Mouse (Mus musculus) limb, embryonic 10.5 days (tissue): ENCODE data around the gene Aff1. TPM values are rescaled to one million over a fixed set of nuclear protein-coding genes. Genes with fewer than 3 reads are reported as not detected.

Experiments
- DNase-seq: peaks from one replicate; pipeline ENCODE4 v3.0.0-alpha.2; 2017; ENCODE audit warnings: low spot score
- H3K27ac ChIP-seq: fragments of 300-500 bp; sonication (generic); 2 replicates; pipeline ENCODE4 v1.5.1; 2016; ENCODE audit warnings: mild to moderate bottlenecking
- H3K27me3 ChIP-seq: fragments of 300-500 bp; sonication (generic); 2 replicates; pipeline ENCODE4 v1.6.1; 2016; ENCODE audit warnings: low read depth, mild to moderate bottlenecking; ENCODE audit not compliant: poor library complexity, severe bottlenecking
- H3K36me3 ChIP-seq: fragments of 300-500 bp; sonication (generic); 2 replicates; pipeline ENCODE4 v1.6.1; 2016; ENCODE audit warnings: mild to moderate bottlenecking, moderate library complexity
- H3K4me1 ChIP-seq: fragments of 300-500 bp; sonication (generic); 2 replicates; pipeline ENCODE4 v1.6.1; 2016
- H3K4me3 ChIP-seq: fragments of 300-500 bp; sonication (generic); 2 replicates; pipeline ENCODE4 v1.5.1; 2016; ENCODE audit warnings: mild to moderate bottlenecking, moderate library complexity
- H3K9me3 ChIP-seq: fragments of 300-500 bp; sonication (generic); replicated peaks from 2 replicates; pipeline ENCODE4 v1.6.1; 2016; ENCODE audit warnings: mild to moderate bottlenecking
- WGBS: fragments of 180-500 bp; shearing (Covaris S2); methylation state at CpG from one replicate; pipeline ENCODE4 v1.1.7; 2016; 5-methylcytosine and 5-hydroxymethylcytosine counted together
- polyA plus RNA-seq: library from polyadenylated mRNA; unstranded; fragments of >200 nt; fragmentation: Nextera tagmentation; extraction: Ambion mirVana; gene quantifications from 2 replicates; pipeline ENCODE4 v1.2.1, GENCODE M21; 2016

Gene Aff1
- polyA plus RNA-seq, 1 experiment from 2014 or later = 4.6 TPM

- DNase-seq = no peak
- H3K27ac ChIP-seq = no peak overlapping the region
- H3K4me3 ChIP-seq = no peak overlapping the region
- 90% methylated on average over 2 of the region's 2 CpGs for WGBS
- no peaks in the 10 kb centered on the region for H3K36me3 ChIP-seq
- 0 out of 2 replicates have a peak, but pooled peaks cover 4% of the 10 kb centered on the region for H3K4me1 ChIP-seq
- H3K27me3 ChIP-seq = 0 out of 2 replicates have a peak, but pooled peaks cover under 1% of the 10 kb centered on the region
- no peaks in the 10 kb centered on the region for H3K9me3 ChIP-seq
Measured at GRCm38 (mm10) chr5:103747098-103747497, 54.9 kb downstream of the Aff1 start.

- no peaks in the 10 kb centered on the region for H3K36me3 ChIP-seq
- H3K4me3 ChIP-seq = no peak overlapping the region
- no peaks in the 10 kb centered on the region for H3K9me3 ChIP-seq
- H3K4me1 ChIP-seq = peaks cover 12% of the 10 kb centered on the region
- no peak overlapping the region for H3K27ac ChIP-seq
- H3K27me3 ChIP-seq = 0 out of 2 replicates have a peak, but pooled peaks cover 9% of the 10 kb centered on the region
- no peak for DNase-seq
Measured at GRCm38 (mm10) chr5:103748343-103748742, 56.2 kb downstream of the Aff1 start.

DNA sequence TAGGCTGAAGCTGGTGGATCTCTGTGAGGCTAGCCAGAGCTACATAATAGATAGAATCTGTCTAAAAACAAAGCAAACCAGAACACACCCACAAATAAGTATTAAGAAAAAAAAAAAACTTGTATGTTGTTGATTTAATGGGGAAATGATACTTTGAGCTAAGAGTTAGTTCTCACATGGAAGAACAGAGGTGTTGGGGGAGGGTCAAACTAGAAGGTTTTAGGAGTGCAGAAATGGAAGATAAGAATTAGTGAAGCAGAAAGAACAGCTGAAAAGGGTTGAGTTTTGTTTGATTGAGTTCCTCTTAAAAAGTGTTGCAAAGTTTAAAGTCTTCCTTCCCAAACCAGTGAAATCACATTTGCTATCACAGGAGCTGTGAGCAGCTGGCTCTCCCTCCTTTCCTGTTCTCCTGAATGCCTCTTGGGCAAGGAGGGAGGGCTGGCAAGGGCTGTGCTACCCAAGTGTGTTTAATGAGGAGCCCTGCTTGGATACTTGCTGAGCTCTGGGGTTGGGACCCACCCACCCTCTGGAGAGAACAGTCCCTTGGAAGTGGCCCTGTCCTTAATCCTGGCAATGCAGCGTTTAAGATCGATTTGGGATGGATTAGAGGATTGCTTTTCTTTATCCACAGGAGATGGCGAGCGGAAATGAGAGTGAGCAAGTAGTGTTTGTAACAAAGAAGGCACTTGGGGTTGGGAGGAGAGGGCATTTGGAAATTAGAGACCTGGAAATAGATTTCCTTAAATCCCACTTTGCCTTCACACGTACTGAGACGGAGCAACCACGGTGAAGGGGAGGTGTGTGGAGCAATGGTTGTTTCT lies 57.5 kb downstream of the Aff1 start:
- H3K27ac ChIP-seq = no peak overlapping the region
- no peak overlapping the region for H3K4me3 ChIP-seq
- no peaks in the 10 kb centered on the region for H3K9me3 ChIP-seq
- no peak for DNase-seq
- 0 out of 2 replicates have a peak, but pooled peaks cover 9% of the 10 kb centered on the region for H3K27me3 ChIP-seq
- H3K4me1 ChIP-seq = peaks cover 19% of the 10 kb centered on the region
- WGBS = 61% methylated on average over 7 of the region's 7 CpGs
- H3K36me3 ChIP-seq = no peaks in the 10 kb centered on the region

DNA sequence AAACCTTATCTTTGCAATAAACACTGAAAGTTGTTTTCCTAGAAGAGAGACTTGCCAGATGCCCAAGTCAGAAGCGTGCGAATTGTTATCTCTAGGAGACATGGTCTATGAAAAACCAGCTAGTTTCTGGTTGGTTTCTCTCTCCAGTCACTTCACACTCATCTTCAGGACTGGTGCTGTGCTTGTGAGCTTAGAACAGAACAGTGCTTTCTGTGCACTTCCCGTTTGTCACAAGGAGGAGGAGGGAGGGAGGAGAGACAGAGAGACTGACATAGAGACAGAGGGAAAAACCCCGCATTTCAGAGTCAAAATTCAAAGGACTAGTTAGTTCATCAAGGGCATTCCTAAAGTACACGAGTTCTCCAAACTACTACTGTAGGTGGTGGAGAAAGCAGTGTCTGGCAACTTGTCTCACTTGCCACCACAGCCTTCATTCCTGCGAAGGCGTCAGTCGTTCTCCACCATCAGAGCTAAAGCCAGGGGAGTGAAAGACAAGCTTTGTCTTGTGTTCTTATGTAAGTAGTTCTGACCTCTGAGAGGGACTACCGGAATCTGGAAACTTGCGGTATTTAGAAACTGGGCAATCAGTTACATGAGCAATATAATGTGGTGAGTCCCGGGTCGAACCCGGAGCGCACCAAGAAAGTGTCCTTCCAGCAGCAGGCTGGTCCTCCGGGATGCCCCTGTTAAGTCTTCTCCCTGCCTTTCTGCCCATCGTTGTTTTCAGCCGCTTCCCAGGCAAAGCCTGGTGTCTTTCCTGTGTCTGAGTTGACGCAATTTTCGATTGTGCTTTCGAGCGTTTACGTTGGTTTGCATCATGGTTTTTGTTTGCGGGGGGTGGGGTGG lies 60.7 kb downstream of the Aff1 start:
- no peaks in the 10 kb centered on the region for H3K9me3 ChIP-seq
- WGBS = 3% methylated on average over 23 of the region's 23 CpGs
- H3K4me1 ChIP-seq = peaks cover 30% of the 10 kb centered on the region
- H3K4me3 ChIP-seq = peak overlapping the region; percentile 86
- peak; percentile 55 for DNase-seq
- peaks cover 26% of the 10 kb centered on the region; the same call in 1 of the 2 replicates for H3K27me3 ChIP-seq
- peak overlapping the region; percentile 98 for H3K27ac ChIP-seq
- peaks cover 3% of the 10 kb centered on the region; the same call in 1 of the 2 replicates for H3K36me3 ChIP-seq

DNA sequence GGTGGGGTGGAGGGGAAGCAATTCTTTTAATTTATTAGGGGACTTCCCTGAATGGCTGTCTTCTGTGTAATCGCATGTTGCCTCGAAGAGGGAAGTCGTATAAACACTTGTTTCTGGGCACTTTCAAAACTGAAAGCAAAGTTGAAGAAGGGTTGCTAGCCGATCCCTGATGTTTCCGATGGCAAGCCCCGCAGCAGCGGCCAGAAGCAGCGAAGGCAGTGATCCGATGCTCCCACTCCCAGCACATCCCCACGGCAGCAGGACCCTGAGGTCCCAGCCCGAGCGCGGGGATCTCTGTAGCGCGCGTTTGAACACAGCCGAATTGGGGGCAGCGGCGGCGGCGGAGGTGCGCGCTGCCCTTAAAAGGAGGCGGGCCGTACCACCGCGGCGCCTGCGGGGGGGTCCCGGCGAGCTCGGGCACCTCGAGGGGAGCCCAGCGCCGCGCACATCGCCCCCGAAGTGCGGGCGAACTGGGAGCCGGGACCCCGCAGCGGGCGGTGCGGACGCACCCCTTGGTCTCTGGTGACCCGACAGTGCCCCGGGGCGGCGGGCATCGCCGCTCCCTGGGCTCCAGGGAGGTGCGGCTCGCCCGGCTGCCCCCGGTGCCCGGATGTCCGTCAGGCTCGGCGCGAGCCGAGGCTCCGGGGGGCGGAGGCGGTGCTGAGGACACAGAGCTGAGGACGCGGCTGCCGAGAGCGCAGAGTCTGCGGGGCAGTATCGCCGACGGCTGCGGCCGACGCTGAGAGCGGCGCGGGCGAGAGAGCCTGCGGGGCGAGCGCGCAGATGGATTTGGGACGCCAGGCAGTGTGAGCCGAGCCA lies 61.5 kb downstream of the Aff1 start:
- DNase-seq = peak; percentile 92
- H3K36me3 ChIP-seq = peaks cover 3% of the 10 kb centered on the region; the same call in 1 of the 2 replicates
- WGBS = under 1% methylated on average over 76 of the region's 86 CpGs
- peaks cover 26% of the 10 kb centered on the region; the same call in 1 of the 2 replicates for H3K27me3 ChIP-seq
- peak overlapping the region; percentile 98 for H3K27ac ChIP-seq
- H3K4me3 ChIP-seq = peak overlapping the region; percentile 86
- H3K9me3 ChIP-seq = no peaks in the 10 kb centered on the region
- H3K4me1 ChIP-seq = peaks cover 33% of the 10 kb centered on the region

- Histone ChIP-seq H3K4me3 (peak overlapping the region; percentile 86), H3K27ac (peak overlapping the region; percentile 98), H3K36me3 (peaks cover 3% of the 10 kb centered on the region; the same call in 1 of the 2 replicates), H3K27me3 (peaks cover 26% of the 10 kb centered on the region; the same call in 1 of the 2 replicates), H3K4me1 (peaks cover 39% of the 10 kb centered on the region), H3K9me3 (no peaks in the 10 kb centered on the region)
- 3% methylated on average over 42 of the region's 42 CpGs for WGBS
- peak; percentile 67 for DNase-seq
Measured at GRCm38 (mm10) chr5:103754330-103755134, 62.4 kb downstream of the Aff1 start.

DNA sequence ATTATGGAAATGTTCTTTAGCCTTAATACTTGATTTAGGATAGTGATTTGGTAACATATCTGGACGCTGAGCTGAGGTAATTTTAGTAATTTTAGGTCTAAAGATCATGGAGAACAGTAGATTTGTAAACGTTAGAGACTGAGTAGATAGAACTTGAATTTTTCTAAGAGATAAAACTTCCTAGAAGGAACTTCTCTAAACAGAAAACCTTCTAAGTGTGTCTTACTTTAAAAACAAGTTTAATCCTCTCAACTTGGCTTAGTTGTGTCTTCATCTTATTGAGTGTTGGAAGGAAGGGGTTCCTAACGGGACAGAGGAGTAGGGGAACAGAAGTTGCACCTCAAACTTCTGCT lies 62.9 kb downstream of the Aff1 start:
- H3K4me1 ChIP-seq = peaks cover 41% of the 10 kb centered on the region
- H3K4me3 ChIP-seq = peak overlapping the region; percentile 86
- peaks cover 3% of the 10 kb centered on the region; the same call in 1 of the 2 replicates for H3K36me3 ChIP-seq
- H3K9me3 ChIP-seq = no peaks in the 10 kb centered on the region
- no peak overlapping the region for H3K27ac ChIP-seq
- no peak for DNase-seq
- 55% methylated on average over 3 of the region's 3 CpGs for WGBS
- H3K27me3 ChIP-seq = peaks cover 26% of the 10 kb centered on the region; the same call in 1 of the 2 replicates

DNA sequence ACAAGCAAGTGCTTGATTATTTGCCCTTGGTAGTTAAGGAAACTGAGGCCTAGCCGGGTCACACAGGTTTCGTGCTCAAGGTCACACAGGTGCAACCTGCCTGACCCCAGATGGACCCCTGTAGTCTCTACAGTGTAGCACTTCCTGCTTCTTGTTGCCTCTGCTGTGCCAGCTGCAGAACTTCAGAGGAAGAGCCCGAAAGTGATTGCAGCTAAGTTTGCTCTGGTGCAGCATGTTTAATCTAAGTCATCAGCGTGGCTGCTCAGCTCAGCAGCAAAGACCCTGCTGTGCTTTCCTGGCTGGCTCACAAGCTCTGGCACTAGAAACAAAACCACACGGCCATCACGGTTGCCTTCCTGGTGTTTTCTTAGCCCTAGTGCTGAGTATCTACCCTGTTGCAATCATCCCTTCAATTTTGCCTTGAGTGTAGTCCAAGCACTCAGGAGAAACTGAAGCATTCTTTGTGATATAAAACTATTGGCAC lies 64.1 kb downstream of the Aff1 start:
- H3K27ac ChIP-seq = no peak overlapping the region
- 51% methylated on average over 6 of the region's 6 CpGs for WGBS

DNA sequence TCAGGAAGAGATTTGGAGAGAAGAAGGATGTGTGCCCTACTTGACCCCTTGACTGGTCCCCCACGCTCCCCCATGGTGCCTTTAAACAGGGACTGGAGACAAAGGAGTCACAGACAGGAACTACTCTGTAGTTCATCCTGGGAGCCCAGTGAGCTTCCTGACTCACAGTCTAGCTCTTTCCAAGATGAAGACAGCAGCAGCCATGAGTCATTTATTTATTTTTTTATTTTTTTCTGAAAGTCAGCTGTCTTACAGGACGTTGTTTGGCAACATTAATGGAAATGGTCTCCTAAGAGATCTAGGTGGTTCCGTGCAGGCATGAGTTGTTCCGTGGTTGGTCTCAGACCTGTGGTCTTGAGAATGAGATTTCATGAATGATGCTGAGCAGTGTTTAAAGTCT lies 66.3 kb downstream of the Aff1 start:
- Histone ChIP-seq H3K36me3 (peaks cover 3% of the 10 kb centered on the region; the same call in 1 of the 2 replicates), H3K9me3 (no peaks in the 10 kb centered on the region), H3K4me3 (no peak overlapping the region), H3K27me3 (peaks cover 16% of the 10 kb centered on the region; the same call in 1 of the 2 replicates), H3K27ac (no peak overlapping the region), H3K4me1 (peaks cover 42% of the 10 kb centered on the region)
- 77% methylated on average over 4 of the region's 4 CpGs for WGBS
- DNase-seq = no peak

More for the DNA sequence above, 64.1 kb downstream of the Aff1 start:
- H3K9me3 ChIP-seq = no peaks in the 10 kb centered on the region
- H3K27me3 ChIP-seq = peaks cover 26% of the 10 kb centered on the region; the same call in 1 of the 2 replicates
- 0 out of 2 replicates have a peak overlapping the region, but pooled peaks have one; percentile 5 for H3K4me3 ChIP-seq
- H3K36me3 ChIP-seq = peaks cover 3% of the 10 kb centered on the region; the same call in 1 of the 2 replicates
- no peak for DNase-seq
- peaks cover 50% of the 10 kb centered on the region for H3K4me1 ChIP-seq

DNA sequence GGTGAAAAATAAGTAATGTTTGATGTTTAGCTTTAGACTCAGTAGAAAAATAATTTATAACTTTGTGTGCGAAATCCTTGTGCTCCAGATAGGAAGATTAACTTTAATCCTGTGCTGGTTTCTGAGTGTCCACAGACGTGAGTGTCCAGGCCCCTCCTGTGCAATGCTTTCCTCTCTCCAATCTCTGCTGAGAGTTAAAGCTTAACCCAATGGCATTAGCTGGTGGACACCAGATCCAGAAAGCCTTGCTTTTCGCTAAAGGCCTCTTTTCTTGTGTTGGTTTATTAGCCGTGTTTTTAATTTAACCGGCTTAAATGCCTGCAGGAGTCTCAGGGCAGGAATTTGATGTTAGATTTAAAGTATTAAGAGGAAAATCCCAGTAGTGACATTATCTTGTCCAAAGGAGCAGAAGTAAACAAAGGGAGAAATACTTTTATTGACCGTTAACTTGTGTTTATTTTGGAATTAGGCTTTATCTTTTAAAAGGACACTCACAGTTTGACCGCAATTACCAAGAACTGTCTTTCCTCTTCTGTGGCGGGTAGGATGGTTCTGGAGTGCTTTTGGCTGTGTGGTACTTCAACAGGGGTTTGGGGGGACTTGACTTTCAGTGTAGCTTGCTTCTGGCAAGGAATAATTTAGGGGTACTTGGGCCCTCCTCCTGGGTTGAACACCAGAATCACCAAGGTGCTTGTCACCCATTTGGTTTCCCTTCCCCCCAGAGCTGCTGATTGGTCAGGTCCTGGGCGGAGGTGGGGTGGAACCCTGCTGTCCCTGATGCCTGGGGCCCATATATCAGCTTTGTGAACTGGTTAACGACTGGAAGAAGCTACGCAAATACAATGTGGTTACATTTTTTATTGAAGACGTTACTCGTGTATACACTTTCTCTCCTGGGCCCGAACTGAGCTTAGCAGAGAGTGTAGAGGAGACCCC lies 67.6 kb downstream of the Aff1 start:
- Histone ChIP-seq H3K4me3 (peak overlapping the region; percentile 52), H3K4me1 (peaks cover 34% of the 10 kb centered on the region), H3K36me3 (peaks cover 3% of the 10 kb centered on the region; the same call in 1 of the 2 replicates), H3K9me3 (no peaks in the 10 kb centered on the region), H3K27ac (peak overlapping the region; percentile 84), H3K27me3 (peaks cover 16% of the 10 kb centered on the region; the same call in 1 of the 2 replicates)
- 30% methylated on average over 14 of the region's 14 CpGs for WGBS
- DNase-seq = no peak
